Mouse (Mus musculus) cerebellum, postnatal 4 days (tissue): ENCODE measurements at regions not wholly inside any gene's neighbourhood (a gene's known extent, or its start where the extent isn't known, plus 50 kb on each side); places are given as distances from the start of the nearest gene placed in this dataset.
A peak's percentile ranks its signal among the peaks of the same experiment; 100 is the strongest.

ENCODE experiments used
- DNase-seq, 2 experiments: peaks; one replicate each; pipeline ENCODE4 v3.0.0; 2022; ENCODE audit warnings: low spot score in 2 of 2, mixed read lengths in 1 of 2

DNA sequence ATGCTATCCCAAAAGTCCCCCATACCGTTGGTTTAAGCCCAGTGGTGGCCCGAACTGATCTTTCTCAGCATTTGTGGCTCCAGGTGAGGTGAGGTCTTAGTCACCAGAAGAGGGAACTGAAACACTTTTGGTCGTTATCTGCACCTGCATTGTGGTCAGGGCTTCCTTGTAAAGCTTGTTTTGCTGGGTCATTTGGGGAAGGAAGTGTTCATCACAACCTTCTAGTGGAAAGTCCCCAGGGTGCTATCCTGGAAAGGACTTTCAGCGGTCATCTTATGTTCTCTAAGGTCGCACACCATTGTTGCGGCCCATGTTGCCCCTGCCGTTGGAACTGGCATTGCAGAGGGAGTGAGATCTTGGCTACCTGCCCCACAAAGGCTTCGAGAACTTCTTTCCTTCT lies 651.5 kb upstream of the Pcdh9 start:
- no peak for DNase-seq

DNA sequence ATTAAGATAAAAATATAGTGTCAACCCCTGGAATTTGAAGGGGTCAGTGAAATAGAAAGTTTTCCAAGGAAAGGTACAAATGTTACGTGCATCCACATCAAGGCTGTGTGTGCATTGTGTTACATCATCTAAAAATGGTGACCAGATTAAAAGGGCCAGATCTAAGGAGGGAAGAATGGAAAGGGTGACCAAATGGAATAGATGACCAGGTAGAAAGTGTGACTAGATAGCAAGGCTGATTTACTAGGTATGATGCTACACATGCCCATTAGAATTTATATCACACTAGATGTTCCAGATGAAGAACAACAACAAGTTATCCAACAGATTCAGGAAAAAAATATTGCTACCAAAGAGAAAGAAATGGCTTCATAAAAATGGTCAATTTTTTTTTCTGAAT lies 635.2 kb upstream of the Pcdh9 start:
- DNase-seq, result no peak

DNA sequence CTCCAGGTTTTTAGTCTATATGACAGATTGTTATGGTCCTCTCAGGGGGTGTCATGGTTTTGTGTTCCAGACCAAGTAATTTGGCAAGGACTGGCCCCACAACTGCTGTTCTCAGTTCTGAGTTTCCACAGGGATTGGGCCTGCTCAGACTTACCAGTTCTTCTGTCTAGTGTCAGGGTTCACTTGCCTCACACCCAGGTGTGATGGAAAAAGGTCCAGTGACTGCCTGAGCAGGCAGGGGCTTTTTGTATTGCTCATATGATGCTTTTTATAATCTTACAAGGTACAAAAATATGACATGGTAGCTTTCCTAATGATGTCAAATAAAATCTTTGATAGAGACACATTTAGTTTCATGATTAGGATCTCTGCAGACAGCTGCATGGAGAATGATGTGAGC lies 634.8 kb upstream of the Pcdh9 start:
- no peak for DNase-seq

DNA sequence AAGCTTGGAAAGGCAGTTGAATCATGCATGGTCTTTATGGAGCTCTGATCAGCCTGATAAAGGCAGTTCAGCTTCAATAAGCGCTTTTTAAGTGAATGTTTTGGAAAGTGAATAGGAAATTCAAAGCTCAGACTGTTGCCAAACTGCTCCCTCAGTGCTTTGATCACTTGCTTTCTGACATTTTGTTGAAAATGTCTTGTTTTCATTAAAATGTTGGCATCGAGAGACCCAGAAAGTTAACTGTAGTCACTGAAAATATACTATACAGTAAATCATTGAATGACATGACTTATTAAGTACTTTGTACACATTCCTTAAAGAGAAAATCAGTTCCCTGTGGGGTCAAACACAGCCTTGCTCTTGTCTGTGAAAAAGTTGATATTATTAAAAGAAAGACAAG lies 631.5 kb upstream of the Pcdh9 start:
- DNase-seq, result no peak

DNA sequence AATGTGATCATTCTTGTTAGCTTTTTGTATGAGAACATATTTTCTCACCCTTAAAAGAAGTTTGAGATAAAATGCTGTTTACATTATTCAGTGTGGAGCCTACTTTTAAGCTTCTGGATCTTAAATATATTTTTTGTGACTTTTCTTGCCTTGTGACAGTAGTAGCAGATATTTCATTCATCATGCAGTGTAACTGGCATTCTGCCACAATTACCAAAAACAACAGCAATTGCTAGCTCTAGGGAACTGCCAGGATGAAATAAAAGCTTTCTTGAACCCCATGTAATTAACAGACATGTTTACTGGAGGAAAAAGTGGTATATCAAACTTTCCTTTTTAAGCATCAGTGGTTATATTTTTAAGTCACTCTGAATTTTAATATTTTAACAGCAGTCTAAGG lies 600.9 kb upstream of the Pcdh9 start:
- DNase-seq, result no peak

DNA sequence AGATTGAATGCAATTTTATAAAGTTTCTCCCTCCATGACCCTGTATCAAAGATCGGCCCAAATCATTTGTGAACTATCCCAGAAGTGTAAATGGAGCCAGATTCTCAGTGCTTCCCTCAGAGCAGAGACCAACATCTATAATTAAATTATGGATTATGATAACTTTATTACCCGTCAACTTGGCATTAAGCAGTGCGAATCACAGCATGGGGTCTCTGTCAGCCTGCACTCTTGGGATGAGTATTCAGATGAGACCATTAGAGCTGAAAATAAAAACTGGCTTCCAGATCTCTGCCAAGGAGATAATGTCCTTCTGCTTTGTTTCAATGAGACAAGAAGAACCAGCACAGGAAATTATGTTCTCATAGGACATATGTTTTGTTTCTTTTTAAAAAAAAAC lies 585.4 kb upstream of the Pcdh9 start:
- DNase-seq, result peak in 1 of 2 experiments; percentile 63

DNA sequence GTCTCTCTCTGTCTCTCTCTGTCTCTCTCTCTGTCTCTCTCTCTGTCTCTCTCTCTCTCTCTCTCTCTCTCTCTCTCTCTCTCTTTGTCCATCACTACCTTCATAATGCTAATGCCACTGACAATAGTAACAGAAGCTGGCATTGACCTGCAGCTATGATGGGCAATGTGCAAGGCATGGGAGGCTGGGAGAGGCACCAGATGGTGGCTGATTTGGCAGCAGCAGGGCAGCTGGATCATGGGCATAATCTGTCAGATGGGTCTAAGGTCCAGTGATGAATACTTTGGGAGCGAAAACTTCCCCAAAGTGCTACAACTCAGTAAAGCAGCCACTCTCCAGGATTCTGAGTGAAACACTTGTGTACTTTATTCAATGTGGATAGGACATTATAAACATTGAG lies 582.7 kb upstream of the Pcdh9 start:
- DNase-seq, result peak in 1 of 2 experiments; percentile 4

DNA sequence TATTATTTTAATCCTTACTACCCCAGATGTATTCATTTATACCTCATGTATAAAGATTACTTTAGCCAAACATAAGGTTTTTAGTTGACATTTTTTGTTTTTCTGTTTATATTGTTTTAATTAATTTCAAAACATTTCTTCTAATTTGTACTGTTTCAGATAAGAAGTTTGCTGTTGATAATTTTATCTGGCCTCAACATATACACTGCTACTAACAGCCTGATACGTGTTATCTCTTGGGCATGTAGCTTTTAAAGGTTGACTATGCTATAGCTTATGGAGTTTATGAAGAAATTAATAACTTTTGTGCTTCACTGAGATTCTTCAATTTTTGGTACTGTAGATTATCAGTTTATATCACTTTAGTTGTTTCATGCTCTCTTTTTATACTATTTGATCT lies 555.5 kb upstream of the Pcdh9 start:
- no peak for DNase-seq

DNA sequence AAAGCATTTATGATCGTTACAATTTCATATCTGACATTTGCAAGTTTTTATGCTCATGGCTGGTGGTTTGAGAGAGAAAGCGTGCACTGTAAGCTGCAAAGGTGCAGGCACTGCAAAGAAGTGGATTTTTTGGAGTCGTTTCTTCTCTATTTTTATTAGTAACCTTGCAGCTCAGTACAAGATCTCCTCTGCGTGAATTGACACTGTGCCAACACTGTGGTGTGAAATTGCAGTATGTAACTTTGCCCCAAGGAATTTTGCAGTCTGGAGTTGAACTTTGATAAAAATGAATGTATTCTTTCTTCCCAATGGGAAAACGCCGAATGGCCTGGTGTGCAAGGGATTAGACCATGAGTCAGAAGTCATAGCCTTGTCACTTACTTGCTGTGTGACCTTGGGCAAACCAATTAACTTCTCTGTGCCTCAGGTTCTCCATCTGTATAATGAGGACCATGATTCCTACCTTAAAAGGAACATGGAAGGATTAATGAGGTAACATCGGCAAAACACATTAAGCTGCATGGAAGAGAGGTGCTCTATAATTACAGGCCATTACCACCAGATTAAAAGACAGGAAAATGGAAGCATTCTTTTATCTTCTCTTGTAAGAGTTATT lies 543.0 kb upstream of the Pcdh9 start:
- DNase-seq, result no peak

DNA sequence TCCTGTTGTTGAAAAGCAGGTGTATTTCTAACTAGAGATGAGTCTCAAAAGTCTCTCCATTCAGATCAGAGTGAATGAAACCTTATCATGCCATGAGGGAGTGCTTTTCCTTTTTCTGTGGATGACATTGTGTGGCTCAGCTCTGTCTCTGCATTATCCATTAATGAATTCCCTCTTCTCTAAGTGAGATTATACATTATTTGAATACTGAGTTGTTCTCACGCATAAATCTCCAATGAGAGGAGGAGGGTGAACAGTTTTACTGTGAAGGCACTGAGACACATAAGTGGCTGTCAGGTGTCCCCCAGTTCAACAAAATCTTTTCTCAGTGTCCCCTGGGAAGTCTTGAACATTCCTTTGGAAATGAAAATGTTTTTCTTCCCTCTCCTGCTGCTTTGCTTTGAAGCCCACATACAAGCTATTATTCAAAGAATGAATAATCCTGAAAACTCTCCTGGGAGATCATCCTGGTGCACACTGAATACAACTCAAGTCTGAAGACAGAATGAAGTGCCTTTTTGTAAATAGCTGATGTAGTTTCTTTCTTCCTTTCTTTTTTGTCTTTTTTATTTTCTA lies 537.2 kb upstream of the Pcdh9 start:
- DNase-seq, result no peak
